Mouse (Mus musculus): ENCODE results near the gene H3f3a. TPM values are rescaled to one million over a fixed set of nuclear protein-coding genes. Genes with fewer than 3 reads are reported as not detected.

H3f3a gene
- total RNA-seq, 2 experiments from 2014 or later, result 2,042 to 2,791 TPM

DNA sequence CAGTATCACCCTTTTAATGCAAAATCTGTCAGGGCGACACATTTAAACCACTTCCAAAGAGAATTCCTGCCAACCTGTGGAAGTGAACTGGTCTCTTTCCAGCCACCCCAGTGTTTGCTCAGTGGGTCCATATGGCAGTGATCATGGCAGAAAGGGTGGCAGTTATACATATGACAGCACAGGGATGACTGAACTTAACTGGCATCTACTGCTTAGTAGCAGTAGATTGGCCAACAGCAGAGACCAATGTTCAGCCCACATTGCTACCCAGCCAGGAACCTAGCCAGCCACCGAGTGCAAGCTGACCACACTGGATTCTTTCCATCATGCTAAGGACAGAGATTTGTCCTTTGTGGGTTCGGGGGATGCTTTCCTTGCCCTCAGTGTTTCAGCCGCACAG lies 20.9 kb downstream of the H3f3a start:
- no peak for ATAC-seq (replicated peaks; ENCODE audit: low FRiP score, poor library complexity, severe bottlenecking)

GRCm38 (mm10) chr1:180791821-180792480 lies 21.8 kb downstream of the H3f3a start:
- no peak for ATAC-seq (replicated peaks; ENCODE audit: low FRiP score, poor library complexity, severe bottlenecking)

DNA sequence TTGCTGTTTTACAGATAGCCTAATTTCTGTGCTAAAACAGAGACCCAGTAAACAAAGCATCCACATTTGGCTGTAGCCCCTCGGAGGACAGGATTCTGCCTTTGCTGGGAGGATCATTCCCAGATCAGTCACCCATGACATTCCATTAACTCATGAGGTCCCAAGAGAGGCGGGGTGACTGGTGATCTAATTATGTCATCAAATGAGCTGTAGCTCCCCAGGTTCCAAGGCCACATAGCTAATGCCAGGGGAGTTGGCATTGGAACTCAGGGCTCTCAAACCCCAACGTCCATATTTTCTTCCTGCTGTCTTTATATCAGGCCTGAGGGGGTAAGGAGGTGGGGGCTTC lies 30.2 kb downstream of the H3f3a start:
- ATAC-seq (replicated peaks; ENCODE audit: low FRiP score, poor library complexity, severe bottlenecking), result no peak

DNA sequence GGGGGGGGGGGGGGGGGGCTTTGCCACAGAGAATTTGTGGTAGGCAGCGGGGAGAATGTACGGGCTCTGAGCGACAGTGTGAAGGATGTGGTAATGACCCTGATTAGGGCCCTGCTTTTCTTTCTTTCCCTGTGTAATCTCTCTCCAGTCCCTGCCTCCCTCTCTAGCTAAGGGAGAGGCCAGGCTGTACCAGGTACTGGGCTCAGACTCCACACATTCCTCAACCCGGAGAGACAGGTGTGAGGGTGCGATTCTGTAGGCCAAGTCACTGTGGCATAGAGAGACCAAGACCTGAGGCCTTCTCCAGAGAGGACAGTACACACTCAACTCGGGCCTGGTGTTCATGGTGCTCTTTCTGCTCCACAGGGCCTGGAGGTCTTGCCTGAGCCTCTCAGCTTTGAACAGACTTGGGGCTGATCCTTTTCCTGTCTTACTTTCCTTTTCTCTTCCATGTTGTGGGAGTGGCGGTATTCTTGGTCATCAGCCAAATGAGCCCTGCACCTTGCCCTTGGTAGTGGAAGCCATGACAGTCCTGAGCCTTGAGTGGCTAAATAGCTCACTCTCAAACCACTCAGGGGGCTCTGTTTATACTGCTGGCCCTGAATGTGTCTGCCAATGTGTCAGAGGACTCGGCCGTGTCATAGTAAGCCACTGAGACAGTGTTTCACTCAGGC lies 30.7 kb downstream of the H3f3a start:
- no peak for ATAC-seq (replicated peaks; ENCODE audit: low FRiP score, poor library complexity, severe bottlenecking)

DNA sequence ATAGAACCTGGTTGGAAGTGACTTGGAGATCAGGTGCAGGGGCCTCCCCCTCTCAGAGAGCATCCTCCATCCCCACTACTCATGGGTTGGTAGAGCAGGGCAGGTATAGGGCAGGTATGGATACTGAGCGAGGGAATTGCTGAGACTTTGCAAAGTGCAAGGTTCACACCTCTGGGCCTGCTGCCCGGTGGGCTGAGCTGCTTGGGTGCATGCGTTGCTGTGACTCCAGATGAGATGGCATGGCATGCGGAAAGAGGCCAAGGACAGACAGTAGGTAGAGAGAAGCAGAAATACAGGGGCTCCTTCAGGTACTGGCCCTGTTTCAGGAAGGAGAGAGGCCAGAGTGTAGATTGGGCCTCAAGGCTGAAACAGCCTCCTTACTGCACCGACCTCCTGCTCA lies 32.5 kb downstream of the H3f3a start:
- no peak for ATAC-seq (replicated peaks; ENCODE audit: low FRiP score, poor library complexity, severe bottlenecking)

GRCm38 (mm10) chr1:180780291-180780690 lies 33.5 kb downstream of the H3f3a start:
- no peak for ATAC-seq (replicated peaks; ENCODE audit: low FRiP score, poor library complexity, severe bottlenecking)

- ATAC-seq (replicated peaks; ENCODE audit: low FRiP score, poor library complexity, severe bottlenecking), result no peak
These were observed 34.8 kb downstream of the H3f3a start for GRCm38 (mm10) chr1:180778941-180779340.

DNA sequence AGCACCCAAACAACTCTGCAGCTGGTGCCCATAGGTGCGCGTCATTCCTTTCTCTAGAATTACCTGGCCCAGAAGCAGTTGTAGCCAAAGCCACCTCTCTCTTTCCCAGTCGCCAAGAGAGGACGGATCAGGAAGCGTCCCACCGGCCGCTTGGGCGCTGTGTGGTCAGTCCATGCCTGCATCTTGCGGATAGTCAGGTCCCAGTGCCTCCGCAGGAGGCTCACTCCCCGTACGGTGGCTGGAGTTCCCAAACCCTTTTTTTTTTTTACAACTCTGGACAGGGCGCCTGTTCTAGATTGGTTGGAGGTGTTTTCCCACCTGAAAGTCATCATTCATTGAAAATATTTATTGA lies 35.4 kb downstream of the H3f3a start:
- peak; percentile 43 for ATAC-seq (replicated peaks; ENCODE audit: low FRiP score, poor library complexity, severe bottlenecking)

- peak; percentile 91 for ATAC-seq (replicated peaks; ENCODE audit: low FRiP score, poor library complexity, severe bottlenecking)
These were observed 35.9 kb downstream of the H3f3a start for GRCm38 (mm10) chr1:180777660-180778402.

DNA sequence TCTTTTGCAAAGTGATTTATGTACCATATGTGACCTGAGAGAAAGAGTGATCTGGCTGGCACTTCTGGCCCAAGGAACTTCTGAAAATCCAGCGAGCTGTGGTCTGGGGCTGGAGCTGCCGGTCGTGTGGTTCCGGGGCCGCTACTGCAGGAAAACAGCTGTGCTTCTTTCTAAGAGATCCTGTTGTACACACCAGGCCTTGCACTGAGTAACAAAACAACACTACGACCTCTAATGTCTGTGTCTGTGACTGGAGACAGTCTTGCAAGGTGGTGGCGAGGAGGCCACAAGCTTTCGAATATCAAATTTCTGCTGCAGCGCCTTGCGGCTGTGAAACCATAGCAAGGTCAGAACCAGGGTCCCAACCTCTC lies 36.5 kb downstream of the H3f3a start:
- ATAC-seq (replicated peaks; ENCODE audit: low FRiP score, poor library complexity, severe bottlenecking), result peak; percentile 2; the same call in 1 of the 2 replicates

- ATAC-seq (replicated peaks; ENCODE audit: low FRiP score, poor library complexity, severe bottlenecking), result no peak
These were observed 37.2 kb downstream of the H3f3a start for GRCm38 (mm10) chr1:180776494-180776893.

DNA sequence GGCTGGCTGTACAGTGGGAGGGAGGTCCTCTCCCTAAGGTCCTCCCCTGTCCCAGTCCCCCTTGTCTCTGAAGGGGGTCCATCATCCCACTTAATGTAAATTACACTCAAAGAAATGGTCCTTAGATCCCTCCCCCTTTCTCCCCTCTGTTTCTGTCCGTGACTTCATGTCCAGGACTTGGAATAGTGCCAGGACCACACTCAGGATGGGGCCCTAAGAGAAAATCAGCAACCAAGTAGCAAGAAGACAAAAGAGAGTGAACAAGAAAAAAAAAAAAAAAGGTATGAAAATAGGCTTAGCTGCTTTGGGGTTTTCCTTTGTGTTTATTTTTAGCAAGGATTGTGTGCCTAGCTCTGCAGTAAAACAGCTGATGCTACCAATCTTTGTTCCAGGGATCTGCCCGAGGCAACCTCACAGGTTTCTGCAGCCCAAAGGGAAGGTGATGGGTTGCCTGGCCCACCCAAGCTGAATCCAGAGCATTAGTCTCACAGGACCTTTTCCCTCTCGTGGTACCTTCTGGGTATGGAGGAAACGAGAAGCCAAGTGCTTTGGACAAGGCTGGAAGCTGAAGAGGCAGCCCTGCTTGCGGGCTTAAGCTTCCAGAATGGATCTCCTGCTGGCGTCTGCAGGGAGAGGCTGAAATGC lies 37.8 kb downstream of the H3f3a start:
- ATAC-seq (replicated peaks; ENCODE audit: low FRiP score, poor library complexity, severe bottlenecking), result no peak

DNA sequence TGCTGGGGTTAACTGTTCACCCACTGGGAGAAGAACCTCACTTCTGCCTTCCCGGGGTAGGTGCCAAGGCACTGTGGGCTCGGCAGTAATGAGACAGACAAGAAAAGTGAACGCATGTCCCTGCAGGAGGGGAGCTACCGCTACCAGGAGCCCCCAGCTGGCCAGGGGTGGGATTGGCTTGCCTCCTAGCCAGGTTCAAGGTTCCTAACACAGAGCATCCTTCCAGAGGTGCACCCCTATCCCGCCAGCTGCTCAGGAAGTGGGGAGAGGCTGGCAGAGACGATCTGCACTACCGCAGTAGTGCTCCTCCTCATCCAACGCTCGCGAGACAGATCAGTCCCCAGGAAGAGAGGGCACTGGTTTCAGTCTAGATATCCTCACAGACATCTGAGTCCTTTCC lies 38.4 kb downstream of the H3f3a start:
- ATAC-seq (replicated peaks; ENCODE audit: low FRiP score, poor library complexity, severe bottlenecking), result no peak

GRCm38 (mm10) chr1:180774664-180775063 lies 39.1 kb downstream of the H3f3a start:
- no peak for ATAC-seq (replicated peaks; ENCODE audit: low FRiP score, poor library complexity, severe bottlenecking)

- no peak for ATAC-seq (replicated peaks; ENCODE audit: low FRiP score, poor library complexity, severe bottlenecking)
These were observed 41.5 kb downstream of the H3f3a start for GRCm38 (mm10) chr1:180772291-180772690.

GRCm38 (mm10) chr1:180771722-180772121 lies 42.0 kb downstream of the H3f3a start:
- no peak for ATAC-seq (replicated peaks; ENCODE audit: low FRiP score, poor library complexity, severe bottlenecking)

GRCm38 (mm10) chr1:180771306-180771705 lies 42.4 kb downstream of the H3f3a start:
- no peak for ATAC-seq (replicated peaks; ENCODE audit: low FRiP score, poor library complexity, severe bottlenecking)

GRCm38 (mm10) chr1:180768334-180769168 lies 45.2 kb downstream of the H3f3a start:
- ATAC-seq (replicated peaks; ENCODE audit: low FRiP score, poor library complexity, severe bottlenecking), result 0 out of 2 replicates have a peak, but pooled peaks have one; percentile 51

- no peak for ATAC-seq (replicated peaks; ENCODE audit: low FRiP score, poor library complexity, severe bottlenecking)
These were observed 46.0 kb downstream of the H3f3a start for GRCm38 (mm10) chr1:180767541-180768333.

Data from erythroid progenitor cell, adult 5-6 weeks (primary cell).